Mouse (Mus musculus) liver, embryonic 14.5 days (tissue): Measurements from ENCODE around the gene Ptbp3.
"Not testable (repeated sequence)": the region's sequence is repeated elsewhere in the genome, so short reads cannot be mapped to it uniquely, and the experiment has no call there.

ENCODE experiments used
- CTCF ChIP-seq: IDR thresholded peaks from 2 replicates; pipeline ENCODE4 v1.5.1; 2016; ENCODE audit warnings: antibody characterized with exemption, low read depth, control low read depth
- EP300 ChIP-seq: IDR thresholded peaks from 2 replicates; pipeline ENCODE4 v1.6.1; 2016; ENCODE audit warnings: antibody characterized with exemption, low read depth

DNA sequence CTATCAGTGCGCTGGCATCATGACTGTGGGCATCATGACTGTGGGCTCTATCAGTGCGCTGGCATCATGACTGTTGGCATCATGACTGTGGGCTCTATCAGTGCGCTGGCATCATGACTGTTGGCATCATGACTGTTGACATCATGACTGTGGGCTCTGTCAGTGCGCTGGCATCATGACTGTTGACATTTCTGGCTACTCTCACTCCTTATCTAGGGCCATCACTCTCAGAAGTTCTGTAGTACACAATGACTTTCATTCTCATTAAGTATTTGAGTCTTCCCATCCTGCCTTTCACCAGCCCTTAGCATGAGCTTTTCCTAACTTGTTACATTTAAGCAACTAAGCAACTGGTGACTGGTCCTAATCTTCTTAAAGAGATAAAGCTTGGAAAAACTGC is 8.2 kb upstream of the Ptbp3 start:
- not testable (repeated sequence) for TF ChIP-seq CTCF, EP300
